Mouse (Mus musculus) cerebellum, postnatal 10 days (tissue): ENCODE results near the gene Cyp2c67.
"Not testable (repeated sequence)": the region's sequence is repeated elsewhere in the genome, so short reads cannot be mapped to it uniquely, and the experiment has no call there.

Experiments used
- DNase-seq, 2 experiments: peaks; one replicate each; pipeline ENCODE4 v3.0.0; 2021; ENCODE audit warnings: mixed read lengths in 2 of 2

Cyp2c67 gene

DNA sequence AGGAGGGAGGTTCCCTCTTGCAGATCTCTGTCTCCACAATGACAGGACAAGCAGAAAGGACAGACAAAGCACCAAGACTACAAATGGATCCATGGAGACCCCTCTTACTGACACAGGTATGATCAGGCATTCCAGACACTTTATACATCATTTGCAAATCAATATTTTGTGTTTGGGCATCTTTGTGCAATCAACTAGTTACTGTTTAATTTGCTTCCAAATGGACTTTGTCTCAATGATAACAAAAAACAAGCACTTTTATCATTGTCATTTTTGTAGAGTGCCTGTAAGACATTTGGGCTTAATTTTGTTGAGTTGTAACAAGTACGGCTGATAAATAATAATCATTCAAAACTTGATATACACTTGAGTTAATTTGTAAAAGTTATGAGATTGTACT lies at the start of gene Cyp2c67:
TSS of gene Cyp2c67 (minus strand) at position 114 of the 400 bp plus-strand sequence.
- no peak for DNase-seq

- not testable (repeated sequence) for DNase-seq
Observed at GRCm38 (mm10) chr19:39665650-39666049, 16.8 kb upstream of the Cyp2c67 start.

DNA sequence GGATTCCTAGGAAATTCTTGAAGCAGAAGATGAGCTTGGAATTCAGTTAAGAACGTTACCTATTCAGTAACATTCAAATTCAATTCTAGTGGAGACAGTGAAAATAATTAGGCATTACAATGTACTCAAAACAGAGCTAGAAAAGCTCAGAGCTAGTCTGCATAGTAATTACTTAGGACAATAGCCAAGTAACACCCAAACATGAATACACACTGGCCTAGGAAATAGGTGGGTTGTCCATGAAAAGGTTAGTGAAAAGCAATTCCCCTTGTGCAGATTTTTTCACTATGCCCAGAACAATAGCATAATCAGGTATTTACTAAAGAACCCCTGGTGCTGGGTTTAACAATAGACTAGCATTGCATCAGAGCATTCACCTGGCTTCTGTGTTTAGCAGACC lies 3.5 kb upstream of the Cyp2c67 start:
- DNase-seq = no peak

DNA sequence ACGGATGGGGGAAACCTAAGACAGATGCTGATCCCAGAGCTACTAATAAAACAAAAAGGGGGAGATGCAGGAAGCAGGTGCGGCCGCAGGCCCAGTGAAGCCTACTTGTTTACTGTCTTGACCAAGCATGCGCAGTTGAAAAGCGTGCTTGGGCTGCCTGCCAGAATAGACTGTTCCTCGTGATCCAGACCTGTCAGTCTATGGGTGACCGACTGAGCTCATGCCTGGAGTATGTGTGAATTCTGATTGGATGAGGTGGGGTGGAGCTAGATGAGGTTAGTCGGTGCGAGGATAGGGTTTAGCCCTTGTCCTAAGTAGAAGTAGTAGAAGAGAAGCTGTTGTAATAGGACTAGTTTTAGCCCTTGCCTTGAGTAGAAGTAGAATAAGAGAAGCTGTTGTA lies 1.3 kb downstream of the Cyp2c67 start:
- DNase-seq = no peak

DNA sequence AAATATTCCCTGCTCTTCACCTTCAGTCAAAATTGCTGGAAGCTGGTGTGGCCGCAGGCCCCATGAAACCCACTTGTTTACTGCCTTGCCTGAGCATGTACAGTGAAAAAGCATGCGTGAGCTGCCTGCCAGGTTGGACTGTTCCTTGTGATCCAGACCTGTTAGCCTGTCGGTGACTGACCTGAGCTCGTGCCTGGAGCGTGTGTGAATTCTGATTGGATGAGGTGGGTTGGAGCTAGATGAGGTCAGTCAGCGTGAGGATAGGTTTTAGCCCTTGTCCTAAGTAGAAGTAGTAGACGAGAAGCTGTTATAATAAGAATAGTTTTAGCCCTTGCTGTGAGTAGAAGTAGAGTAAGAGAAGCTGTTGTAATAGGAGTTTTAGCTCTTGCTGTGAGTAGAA lies 4.3 kb downstream of the Cyp2c67 start:
- not testable (repeated sequence) for DNase-seq
